Mouse (Mus musculus): ENCODE measurements around the gene 2310022A10Rik.

2310022A10Rik gene

GRCm38 (mm10) chr7:27590566-27591213 lies 37.7 kb downstream of the 2310022A10Rik start:
- DNase-seq (ENCODE audit: low spot score in 2 of 2): no peak

- peak; percentile 87 to 92 for DNase-seq (ENCODE audit: low spot score in 2 of 2)
Measured at GRCm38 (mm10) chr7:27591266-27592216, 38.5 kb downstream of the 2310022A10Rik start, which contains the start of gene Akt2. Gene Akt2 (plus strand): TSS chr7:27591552.

GRCm38 (mm10) chr7:27592217-27592929 lies 39.3 kb downstream of the 2310022A10Rik start:
- DNase-seq (ENCODE audit: low spot score in 2 of 2): no peak

- DNase-seq (ENCODE audit: low spot score in 2 of 2): no peak
Measured at GRCm38 (mm10) chr7:27592934-27593645, 40.1 kb downstream of the 2310022A10Rik start.

- DNase-seq (ENCODE audit: low spot score in 2 of 2): no peak
Measured at GRCm38 (mm10) chr7:27596586-27597503, 43.8 kb downstream of the 2310022A10Rik start.

DNA sequence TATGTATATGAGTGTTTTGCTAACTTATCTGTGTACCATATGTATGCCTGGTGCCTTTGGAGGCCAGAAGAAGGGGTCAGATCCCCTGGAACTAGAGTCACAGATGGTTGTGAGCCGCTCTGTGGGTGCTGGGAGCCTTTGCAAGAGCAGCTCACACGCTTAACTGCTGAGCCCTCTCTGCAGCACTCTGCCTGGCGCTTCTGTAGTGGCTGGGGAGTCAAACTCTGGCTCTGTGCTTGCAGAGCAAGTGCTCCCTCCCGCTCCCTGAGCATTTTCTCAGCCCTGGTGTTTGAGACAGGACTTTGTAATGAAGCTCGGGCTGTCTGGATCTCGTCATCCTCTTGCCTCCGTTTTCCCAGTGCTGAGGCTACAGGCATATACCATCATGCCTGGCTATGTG lies 45.0 kb downstream of the 2310022A10Rik start:
- no peak for DNase-seq (ENCODE audit: low spot score in 2 of 2)

- peak; percentile 54 to 77 for DNase-seq (ENCODE audit: low spot score in 2 of 2)
Measured at GRCm38 (mm10) chr7:27601628-27602027, 48.6 kb downstream of the 2310022A10Rik start.

DNA sequence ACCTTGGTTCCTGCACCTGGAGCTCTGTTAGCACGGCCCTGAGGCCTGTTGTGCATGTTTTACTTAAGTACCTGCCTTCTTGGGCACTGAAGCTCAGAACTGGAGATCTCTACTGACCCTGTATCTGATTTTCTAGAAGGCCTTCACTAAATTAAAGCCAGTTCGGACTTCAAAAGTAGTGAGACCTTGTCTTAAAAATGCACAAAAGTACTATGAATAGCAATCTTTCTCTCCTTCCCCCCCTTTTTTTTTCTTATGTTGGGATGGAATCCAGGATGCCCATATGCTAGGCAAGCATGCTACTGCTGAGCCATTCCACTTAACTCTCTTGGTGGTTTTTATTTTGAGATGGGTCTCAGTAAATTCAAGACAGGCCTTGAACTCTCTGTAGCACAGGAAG lies 49.1 kb downstream of the 2310022A10Rik start:
- no peak for DNase-seq (ENCODE audit: low spot score in 2 of 2)

DNA sequence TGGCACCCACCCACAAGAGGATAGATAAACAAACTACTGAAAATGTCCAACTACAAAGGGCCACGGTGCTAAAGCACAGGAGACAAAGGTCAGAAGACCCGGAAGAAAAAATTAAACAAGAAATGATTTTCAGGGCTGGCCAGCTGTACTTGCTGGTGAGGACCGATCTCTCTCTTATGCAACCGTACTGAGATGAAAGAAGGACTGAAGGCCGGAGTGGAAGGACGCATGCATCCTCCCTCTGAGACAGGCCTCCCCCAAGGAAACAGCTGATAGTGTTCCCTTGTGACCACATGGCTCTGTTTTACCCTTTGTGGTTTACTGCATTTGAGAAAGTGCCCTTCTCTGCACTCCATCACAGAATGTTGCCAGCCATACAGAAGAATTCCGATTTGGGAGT lies 49.8 kb downstream of the 2310022A10Rik start:
- no peak for DNase-seq (ENCODE audit: low spot score in 2 of 2)

DNA sequence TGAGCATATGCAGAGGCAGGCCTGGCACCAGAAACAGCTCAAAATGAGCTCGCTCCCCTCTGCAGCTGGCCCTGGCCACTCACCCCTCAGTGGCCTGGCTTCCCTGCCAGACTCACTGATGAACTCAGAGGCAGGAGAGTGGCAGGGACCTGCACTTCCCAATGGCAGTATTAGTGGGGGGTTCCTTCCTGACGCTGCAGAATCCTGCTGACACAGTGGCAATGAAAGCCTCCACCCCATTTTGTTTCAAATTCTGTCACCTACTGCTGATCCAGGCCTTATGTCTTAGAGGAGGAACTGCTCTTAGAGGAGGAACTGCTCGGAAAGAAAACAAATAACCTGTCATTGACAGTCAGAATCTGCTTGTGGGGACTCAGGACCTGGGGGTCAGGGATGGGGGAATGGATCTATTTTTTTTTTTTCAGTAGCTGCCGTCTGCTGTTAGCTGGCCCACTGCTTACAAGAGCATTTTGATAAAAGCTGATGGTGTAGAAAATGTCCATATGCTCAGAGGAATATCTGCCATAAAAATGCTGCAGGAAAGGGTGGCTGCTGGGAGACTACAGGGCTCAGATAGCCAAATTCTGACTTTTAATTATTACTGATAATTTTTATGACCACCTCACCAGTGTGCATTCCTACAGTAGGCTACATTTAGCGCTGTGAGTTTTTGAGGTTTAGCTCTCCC lies 51.8 kb downstream of the 2310022A10Rik start:
- no peak for DNase-seq (ENCODE audit: low spot score in 2 of 2)

DNA sequence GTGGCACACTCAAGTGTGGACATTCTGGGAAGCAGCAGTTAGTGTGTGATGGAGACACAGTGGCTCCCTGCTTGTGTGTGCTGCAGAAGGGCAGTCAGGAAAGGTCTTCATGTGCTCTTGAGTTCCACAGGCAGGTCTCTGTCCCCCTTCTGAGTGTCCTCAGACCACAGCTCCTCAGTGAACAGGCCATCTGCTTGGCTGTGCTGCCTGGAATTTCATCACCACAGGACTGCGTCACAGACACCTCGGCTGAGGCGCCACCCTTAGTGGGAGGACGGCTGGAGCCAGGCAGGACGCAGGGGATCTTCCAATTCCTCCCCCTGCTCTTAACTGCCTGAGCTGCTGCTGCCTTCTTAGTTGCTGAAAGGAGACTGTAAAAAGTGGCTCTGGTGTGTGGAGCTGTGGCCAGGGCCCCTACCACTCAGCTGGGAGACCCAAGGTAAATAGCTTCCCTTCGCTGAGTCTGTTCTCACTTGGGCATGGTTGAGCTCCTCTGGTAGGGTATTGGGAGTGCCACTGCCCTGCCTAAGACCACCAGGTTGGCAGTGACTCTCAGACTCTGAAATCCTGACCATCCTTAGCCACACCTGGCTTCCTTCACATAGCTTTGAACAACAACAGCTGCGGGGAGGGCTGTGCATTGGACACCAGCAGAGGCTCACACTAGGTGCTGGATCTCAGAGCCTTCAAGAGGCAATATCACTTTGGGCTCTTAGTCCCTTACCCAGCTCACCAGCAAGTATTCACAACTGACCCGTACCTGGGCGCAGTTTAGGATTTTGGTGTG lies 52.7 kb downstream of the 2310022A10Rik start:
- peak; percentile 49 to 57 for DNase-seq (ENCODE audit: low spot score in 2 of 2)

DNA sequence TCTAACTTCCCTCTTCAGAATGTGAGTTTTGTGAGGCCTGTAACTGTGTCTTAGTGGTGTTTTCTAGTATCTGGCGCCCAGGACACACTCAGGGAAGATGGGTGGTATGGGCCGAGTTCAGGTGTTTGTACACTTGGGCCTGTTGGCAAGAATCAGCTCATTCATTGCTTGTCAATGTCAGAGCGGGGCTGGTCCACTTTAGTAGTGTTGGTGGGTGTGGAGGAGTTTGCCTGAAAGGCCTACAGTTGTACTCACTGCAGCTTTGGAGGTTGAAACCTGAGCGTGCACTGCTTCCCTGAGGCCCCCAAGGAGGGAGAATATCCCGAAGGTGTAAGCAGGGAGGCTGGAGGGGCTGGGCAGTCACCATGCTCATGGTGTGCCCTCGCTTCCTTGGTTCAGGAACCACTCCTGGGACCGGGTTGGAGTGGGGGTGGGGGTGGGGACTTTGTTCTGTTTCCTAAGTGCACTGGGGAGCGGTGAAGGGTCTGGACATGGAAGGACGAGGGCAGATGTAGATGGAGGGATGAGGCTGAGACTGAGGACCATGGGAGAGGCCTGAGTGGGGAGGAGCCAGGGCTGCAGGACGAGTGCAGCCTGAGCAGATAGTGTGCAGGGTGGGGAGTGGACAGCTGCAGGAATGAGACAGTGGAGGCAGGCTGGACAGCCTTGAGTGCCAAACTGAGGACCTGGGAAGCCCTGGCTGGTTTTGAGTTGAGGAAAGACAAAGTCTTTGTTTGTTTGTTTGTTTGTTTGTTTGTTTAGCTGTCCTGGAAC lies 53.6 kb downstream of the 2310022A10Rik start:
- DNase-seq (ENCODE audit: low spot score in 2 of 2): no peak

DNA sequence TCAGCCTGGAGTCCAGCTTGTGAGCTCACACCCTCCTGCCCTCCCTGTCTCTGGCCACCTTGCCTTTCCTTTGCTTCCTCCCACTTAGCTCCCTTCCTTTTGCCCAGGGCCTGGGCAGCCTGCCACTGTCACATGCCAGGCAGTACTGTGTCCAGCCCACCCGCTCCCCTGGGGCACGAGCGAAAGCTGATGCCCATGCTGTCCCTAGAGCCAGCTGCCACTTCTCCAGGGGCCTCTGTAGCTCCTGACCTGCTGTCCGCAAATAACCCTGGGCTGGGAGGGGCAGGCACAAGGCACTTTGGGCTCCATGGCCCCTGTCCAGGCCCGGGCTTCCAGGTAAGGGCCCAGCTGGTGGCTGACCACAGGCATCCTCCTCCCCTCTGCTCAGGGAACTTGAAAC lies 54.5 kb downstream of the 2310022A10Rik start:
- peak in 1 of 2 experiments; percentile 49 for DNase-seq (ENCODE audit: low spot score in 2 of 2)

GRCm38 (mm10) chr7:27608130-27608529 lies 55.1 kb downstream of the 2310022A10Rik start:
- DNase-seq (ENCODE audit: low spot score in 2 of 2): no peak

DNA sequence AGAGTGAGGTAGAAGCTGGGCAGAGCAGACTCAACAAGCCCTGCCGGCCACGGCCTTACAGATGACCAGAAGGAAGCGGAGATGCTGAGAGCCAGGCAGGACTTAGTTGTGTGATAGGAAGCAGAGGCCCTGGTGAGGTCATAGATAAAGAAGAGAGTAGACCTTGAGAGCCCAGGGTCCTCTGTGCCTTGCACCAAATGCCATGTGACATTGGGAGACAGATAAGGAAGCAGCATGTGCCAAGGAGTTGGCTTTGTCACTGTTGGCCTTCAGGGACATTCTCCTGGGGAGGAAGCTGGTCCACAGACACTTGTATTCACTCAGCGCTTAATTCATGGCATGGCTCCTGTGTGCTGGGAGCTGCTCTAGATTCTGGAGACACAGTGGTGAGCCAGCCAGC lies 56.3 kb downstream of the 2310022A10Rik start:
- DNase-seq (ENCODE audit: low spot score in 2 of 2): no peak

DNA sequence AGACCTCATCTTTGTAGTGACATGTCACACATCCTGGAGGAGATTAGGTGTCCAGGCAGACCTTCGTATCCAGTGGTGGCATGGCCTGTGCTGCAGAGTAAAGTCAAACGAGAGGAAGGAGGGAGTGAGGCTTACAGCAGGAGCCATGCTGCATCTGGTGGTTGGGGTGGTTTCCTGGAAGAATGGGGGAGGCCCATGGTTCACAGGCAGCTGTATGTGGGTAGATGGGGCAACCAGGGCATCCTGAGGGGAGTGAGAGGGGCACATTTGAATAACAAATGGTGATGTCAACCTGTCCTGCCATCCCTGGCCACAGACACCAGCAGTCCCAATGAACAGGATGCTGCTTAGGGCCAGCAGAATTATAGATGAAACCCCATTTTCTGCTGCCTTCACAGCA lies 56.7 kb downstream of the 2310022A10Rik start:
- DNase-seq (ENCODE audit: low spot score in 2 of 2): no peak

DNA sequence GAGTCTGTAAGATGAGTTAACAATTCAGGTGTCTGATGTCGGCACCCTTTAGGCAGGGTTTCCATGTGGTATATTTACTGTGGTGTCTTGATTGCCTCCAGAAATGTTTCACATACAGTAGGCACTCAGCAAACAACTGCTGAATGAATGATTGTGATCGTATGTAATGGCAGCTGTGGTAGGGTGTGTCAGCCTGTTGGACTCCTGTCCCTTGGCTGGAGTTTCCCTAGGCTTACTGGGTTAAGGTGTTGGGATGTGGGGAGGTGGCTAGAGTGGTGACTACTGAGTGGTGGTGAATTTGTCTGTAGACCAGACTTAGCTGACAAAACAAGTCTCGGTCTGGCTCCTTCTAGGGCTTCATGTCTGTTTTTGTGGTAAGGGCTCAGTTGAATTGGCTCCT lies 57.3 kb downstream of the 2310022A10Rik start:
- DNase-seq (ENCODE audit: low spot score in 2 of 2): no peak

DNA sequence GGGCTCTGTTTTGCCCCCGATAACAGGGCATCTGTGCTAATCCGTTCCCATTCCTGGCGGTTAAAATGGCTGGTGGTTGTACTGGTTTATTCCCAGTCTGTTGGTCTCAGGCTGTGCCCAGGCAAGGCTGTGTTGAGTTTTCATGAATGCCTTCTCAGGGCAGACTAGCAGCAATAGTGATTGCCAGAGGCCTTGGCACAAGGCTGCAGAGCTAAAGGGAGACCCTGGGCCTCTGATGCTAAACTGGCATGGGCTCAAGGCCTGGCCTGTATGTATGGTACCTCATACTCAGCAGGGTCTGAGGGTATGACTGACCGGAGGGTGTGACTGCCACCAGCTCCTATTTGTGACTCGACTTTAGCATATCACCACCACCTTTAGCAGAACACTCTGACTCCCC lies 57.8 kb downstream of the 2310022A10Rik start:
- DNase-seq (ENCODE audit: low spot score in 2 of 2): no peak

All from frontal cortex, postnatal 14 days (tissue).